Mouse (Mus musculus) bone marrow, adult 2 months (tissue): ENCODE results near the gene Zfp330. TPM values are rescaled to one million over a fixed set of nuclear protein-coding genes. Genes with fewer than 3 reads are reported as not detected.
A peak's percentile ranks its signal among the peaks of the same experiment; 100 is the strongest.

ENCODE experiments used
- H3K27ac ChIP-seq: fragments of 200-500 bp; 2 replicates; pipeline ENCODE4 v1.5.1; 2012; ENCODE audit warnings: low read depth, mild to moderate bottlenecking, control low read depth, inconsistent platforms, low read length; ENCODE audit not compliant: control insufficient read depth, poor library complexity, insufficient read depth
- H3K4me1 ChIP-seq: fragments of 200-500 bp; 2 replicates; pipeline ENCODE4 v1.6.1; 2011; ENCODE audit warnings: low read length; ENCODE audit not compliant: control insufficient read depth, insufficient read depth
- H3K4me3 ChIP-seq: fragments of 200-500 bp; replicated peaks from 2 replicates; pipeline ENCODE3; 2011; ENCODE audit warnings: mild to moderate bottlenecking, low read depth, low read length, control low read depth; ENCODE audit not compliant: control insufficient read depth
- CTCF ChIP-seq: fragments of 200-500 bp; IDR thresholded peaks from 2 replicates; pipeline ENCODE4 v1.5.1; 2011; ENCODE audit warnings: low read length, control low read depth; ENCODE audit not compliant: control insufficient read depth, insufficient read depth
- POLR2A ChIP-seq: fragments of 200-500 bp; IDR thresholded peaks from 2 replicates; pipeline ENCODE4 v1.6.1; 2011; ENCODE audit warnings: low read depth, mild to moderate bottlenecking, control low read depth, low read length, borderline replicate concordance; ENCODE audit not compliant: control insufficient read depth
- WGBS: fragments of 180-500 bp; shearing (Covaris S2); methylation state at CpG from one replicate; pipeline ENCODE4 v1.1.7; 2018; 5-methylcytosine and 5-hydroxymethylcytosine counted together
- polyA plus RNA-seq: library from polyadenylated mRNA; stranded (reverse); fragments of >200 nt; gene quantifications from 2 replicates; pipeline ENCODE4 v1.2.4, GENCODE M21; 2011; ENCODE audit warnings: low replicate concordance; ENCODE audit not compliant: missing spikeins, insufficient read depth, insufficient read length

Gene Zfp330
- 17.0 and 31.4 TPM in 2 replicates for polyA plus RNA-seq

- peak within 1 kb of the TSS; percentile 91 for H3K27ac ChIP-seq
- peak within 1 kb of the TSS; percentile 96 for H3K4me3 ChIP-seq
- TF ChIP-seq CTCF (no peak), POLR2A (peak; percentile 88; the same call in 1 of the 2 replicates)
- WGBS = 0% methylated on average over 16 of the region's 16 CpGs
- H3K4me1 ChIP-seq = peaks cover 1% of the 10 kb centered on the region; the same call in 1 of the 2 replicates
These were observed at the start of gene Zfp330 for GRCm38 (mm10) chr8:82774093-82774422. TSS of gene Zfp330 (minus strand) at chr8:82774160.

- 81% methylated on average over 3 of the region's 3 CpGs for WGBS
- no peak overlapping the region for H3K27ac ChIP-seq
- H3K4me1 ChIP-seq = peaks cover 1% of the 10 kb centered on the region; the same call in 1 of the 2 replicates
- no peak overlapping the region for H3K4me3 ChIP-seq
- TF ChIP-seq POLR2A = no peak
- TF ChIP-seq CTCF = no peak
These were observed 4.0 kb upstream of the Zfp330 start for GRCm38 (mm10) chr8:82777945-82778344.

GRCm38 (mm10) chr8:82777406-82777805 is 3.4 kb upstream of the Zfp330 start:
- 60% methylated on average over 3 of the region's 3 CpGs for WGBS
- Histone ChIP-seq H3K4me1 (peaks cover 1% of the 10 kb centered on the region; the same call in 1 of the 2 replicates), H3K4me3 (no peak overlapping the region), H3K27ac (no peak overlapping the region)
- no peak for TF ChIP-seq CTCF
- TF ChIP-seq POLR2A = no peak

GRCm38 (mm10) chr8:82774482-82774881 is 522 bp upstream of the Zfp330 start:
- peak overlapping the region; percentile 31 for H3K4me3 ChIP-seq
- TF ChIP-seq CTCF = no peak
- TF ChIP-seq POLR2A = no peak
- H3K27ac ChIP-seq = no peak overlapping the region
- 36% methylated on average over 6 of the region's 6 CpGs for WGBS
- peaks cover 1% of the 10 kb centered on the region; the same call in 1 of the 2 replicates for H3K4me1 ChIP-seq

- no peak for TF ChIP-seq CTCF
- TF ChIP-seq POLR2A = no peak
- H3K4me1 ChIP-seq = peaks cover 1% of the 10 kb centered on the region; the same call in 1 of the 2 replicates
- peak overlapping the region; percentile 96 for H3K4me3 ChIP-seq
- H3K27ac ChIP-seq = peak overlapping the region; percentile 91
- WGBS = 2% methylated on average over 35 of the region's 35 CpGs
These were observed 448 bp downstream of the Zfp330 start for GRCm38 (mm10) chr8:82773332-82774092.

- H3K4me1 ChIP-seq = peaks cover 1% of the 10 kb centered on the region; the same call in 1 of the 2 replicates
- H3K27ac ChIP-seq = no peak overlapping the region
- TF ChIP-seq CTCF = no peak
- TF ChIP-seq POLR2A = no peak
- no peak overlapping the region for H3K4me3 ChIP-seq
- 79% methylated on average over 3 of the region's 3 CpGs for WGBS
These were observed 3.1 kb downstream of the Zfp330 start for GRCm38 (mm10) chr8:82770886-82771285.

GRCm38 (mm10) chr8:82759071-82759470 is 14.9 kb downstream of the Zfp330 start:
- TF ChIP-seq CTCF (no peak), POLR2A (no peak)

GRCm38 (mm10) chr8:82754946-82755345 is 19.0 kb downstream of the Zfp330 start:
- whole genome bisulfite sequencing = 87% methylated on average over 14 of the region's 14 CpGs
- no peak for TF ChIP-seq CTCF
- TF ChIP-seq POLR2A = no peak
- H3K4me3 ChIP-seq = no peak overlapping the region
- no peak overlapping the region for H3K27ac ChIP-seq
- H3K4me1 ChIP-seq = no peaks in the 10 kb centered on the region

More at GRCm38 (mm10) chr8:82759071-82759470, 14.9 kb downstream of the Zfp330 start:
- 44% methylated on average over 2 of the region's 2 CpGs for WGBS
- Histone ChIP-seq H3K27ac (no peak overlapping the region), H3K4me1 (no peaks in the 10 kb centered on the region), H3K4me3 (no peak overlapping the region)
